Mouse (Mus musculus) frontal cortex, adult (tissue): ENCODE results near the gene Rgs3.
A peak's percentile ranks its signal among the peaks of the same experiment; 100 is the strongest.

ENCODE experiments used
- ATAC-seq: cut with Nextera tagmentation; 2 replicates; pipeline ENCODE4 v1.9.2; 2017; ENCODE audit warnings: mild to moderate bottlenecking, moderate library complexity, mixed read lengths; ENCODE audit not compliant: low TSS enrichment

Gene Rgs3

DNA sequence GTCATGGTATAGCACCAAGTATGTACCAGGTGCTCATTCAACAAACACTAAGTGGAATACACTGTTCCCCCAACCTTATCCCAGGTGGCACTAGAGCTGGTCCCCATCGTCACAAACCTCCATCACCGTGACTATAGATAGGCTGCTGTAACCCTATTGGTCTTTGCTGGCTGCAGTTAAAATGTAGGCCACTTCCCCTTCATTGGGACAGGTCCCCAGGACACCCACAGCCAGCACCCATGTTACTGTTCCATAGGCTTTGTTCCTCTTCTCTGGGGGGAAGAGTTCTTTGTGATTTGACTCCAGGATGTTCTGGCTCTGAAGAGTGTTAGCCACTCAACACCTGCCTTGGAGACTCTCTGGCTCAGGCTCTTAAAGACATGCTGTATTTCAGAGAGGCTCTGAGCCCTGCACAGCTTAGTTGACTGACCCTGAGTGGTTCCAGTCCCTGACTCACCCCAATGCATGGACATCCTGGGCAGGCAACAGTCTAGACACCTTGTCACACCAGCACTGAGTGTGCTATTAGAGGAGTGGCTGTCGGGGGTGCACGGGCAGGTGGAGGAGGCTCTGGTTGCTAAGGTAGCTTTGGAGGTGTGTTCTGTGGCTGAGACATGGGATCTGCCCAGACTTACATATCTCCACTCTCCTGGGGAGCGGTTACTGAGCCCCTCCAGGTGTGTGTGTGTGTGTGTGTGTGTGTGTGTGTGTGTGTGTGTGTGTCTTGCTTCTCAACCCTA is 94.4 kb downstream of the Rgs3 start:
- no peak for ATAC-seq

DNA sequence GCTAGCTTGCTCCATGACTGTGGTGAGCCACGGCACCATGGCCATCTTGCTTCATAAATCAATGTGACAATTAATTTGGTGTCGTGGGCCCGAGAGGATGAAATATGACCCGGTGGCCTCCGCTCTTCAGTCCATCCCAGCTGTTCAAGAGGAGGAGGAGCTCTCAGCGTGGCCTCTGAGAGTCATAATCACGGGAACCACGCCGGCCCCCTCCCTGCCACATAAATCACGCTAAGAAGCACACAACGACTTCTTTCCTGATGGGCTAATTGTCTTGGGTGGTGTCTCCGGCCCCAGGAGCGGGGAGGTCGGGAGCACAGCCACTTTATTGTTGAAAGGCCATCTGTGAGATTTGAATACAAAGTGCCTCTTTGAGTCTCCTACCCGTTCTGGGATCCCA is 99.6 kb downstream of the Rgs3 start:
- peak; percentile 35 for ATAC-seq

DNA sequence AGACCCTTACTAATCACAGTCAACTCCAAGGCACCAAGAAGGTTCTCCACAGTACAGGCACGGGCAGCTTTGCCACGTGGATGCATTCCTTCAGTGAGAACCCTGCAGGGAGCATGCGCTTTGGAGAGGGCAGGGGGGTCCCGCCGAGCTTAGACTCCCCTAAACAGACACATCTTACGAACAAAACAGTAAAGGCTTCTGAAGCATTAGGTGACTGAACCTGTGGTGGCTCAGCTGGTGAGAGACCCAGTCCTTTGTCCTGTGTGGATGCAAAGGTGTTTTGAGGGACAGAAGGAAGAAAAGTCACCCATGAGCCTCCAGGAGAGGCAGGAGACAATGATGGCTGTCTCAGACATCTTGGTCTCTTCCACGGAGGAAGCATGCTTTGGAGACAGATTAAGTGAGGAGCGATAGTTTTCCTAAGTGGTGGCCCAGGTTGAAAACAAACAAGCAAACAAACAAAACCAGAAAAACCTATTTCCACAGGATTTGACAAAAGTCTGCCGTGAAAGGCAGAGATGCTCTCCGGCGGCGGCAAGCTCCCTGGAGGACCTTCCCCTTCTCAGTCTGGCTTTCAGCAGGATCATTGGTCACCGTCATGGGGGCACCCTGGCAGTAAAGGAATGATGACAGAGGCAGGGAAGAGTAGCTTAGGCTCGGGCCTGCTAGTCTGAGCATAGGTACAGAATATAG is 100.4 kb downstream of the Rgs3 start:
- ATAC-seq, result no peak

DNA sequence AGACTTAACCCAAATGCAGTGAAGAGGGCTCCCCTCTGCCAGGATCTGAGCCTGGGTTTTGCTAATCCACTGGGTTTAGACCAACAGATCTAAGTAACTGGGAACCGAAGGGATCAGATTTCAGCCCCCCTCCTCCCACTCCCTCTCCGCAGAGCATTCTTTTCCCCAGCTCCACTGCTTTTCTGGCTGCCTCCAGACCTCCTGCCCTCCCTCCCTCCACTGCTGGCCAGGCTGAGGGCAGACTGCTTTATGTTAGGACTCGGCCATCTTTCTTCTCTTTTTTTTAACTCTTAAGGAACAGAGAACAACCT is 100.9 kb downstream of the Rgs3 start:
- no peak for ATAC-seq

DNA sequence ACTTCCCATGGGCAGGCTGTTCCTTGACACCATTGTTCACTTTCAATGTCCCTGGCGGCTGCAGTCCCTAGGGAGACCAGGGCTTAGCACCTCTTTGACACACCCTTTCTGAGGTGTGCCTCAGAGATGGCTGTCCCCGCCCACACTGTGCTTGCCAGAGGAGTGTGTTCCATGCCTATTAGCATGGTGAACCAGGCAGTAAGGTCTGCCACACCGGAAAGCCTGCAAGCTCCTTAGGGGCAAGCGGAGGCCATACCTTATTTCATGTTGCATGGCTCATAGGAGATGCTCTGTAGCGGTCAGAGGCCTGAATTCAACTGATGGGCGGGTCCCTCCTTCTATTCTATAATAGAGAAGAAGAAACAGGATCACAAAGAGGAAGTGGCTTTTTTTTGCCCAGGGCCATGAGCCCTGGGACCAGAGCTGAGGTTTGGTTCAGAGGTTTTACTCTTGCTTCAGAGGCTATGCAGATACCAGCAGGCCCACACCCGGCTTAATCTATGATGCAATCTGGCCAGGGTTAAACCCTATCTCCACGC is 101.7 kb downstream of the Rgs3 start:
- ATAC-seq, result no peak

DNA sequence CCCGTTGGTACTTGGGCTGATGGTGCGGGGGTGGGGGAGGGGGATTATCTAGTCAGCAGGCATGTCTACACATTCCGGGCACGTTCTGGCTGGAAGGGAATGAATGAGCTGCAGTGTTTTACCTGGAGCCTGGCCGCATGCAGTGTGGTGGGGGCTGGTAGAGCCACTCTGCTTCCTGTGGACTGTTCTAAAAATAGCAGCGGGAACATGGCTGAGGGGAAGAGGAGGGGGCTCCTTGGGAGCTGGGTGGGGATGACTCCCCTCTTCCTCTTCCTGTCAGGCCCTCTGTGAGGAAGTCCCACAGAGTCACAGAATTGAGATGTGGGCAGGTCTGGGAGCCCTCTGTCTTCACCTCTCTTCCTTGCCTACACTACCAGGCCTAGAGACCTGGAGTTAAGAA is 103.7 kb downstream of the Rgs3 start:
- ATAC-seq, result 0 out of 2 replicates have a peak, but pooled peaks have one; percentile 10

DNA sequence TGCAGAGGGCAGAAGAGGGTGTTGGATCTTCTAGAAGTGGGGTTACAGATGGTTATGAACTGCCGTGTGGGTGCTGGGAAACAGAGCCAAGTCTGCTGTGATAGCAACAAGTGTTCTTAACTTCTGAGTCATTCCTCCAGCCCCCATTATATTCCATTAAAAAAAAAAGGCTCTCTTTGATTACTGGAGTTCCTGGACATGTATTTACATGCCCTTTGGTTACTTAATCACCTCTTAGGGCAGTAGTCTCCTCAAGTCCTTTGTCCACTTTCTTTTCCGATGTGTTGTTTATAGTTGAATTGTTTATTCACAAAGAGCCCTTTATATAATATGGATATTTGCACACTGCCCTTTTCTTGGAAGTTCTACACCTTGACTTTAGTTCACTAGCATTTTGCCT is 106.2 kb downstream of the Rgs3 start:
- no peak for ATAC-seq

DNA sequence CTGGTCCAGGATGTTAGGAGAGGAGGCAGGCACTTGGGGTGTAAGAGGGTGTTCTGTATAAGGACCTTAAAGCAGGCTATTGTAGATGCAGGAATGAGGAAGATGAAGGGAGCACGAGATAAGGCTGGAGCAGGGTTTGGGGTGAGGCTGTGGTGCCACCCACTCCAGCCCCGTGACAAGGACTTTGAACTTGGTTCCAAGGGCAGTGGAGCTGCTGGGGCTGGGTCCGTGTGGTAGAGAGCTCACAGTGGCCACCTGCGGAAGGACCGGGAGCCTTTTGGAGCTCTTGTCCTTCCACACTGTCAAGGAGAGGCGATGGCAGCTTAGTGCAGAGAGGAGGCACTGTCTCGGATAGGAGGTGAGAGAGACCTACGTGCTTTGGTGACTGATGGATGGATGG is 109.0 kb downstream of the Rgs3 start:
- no peak for ATAC-seq

DNA sequence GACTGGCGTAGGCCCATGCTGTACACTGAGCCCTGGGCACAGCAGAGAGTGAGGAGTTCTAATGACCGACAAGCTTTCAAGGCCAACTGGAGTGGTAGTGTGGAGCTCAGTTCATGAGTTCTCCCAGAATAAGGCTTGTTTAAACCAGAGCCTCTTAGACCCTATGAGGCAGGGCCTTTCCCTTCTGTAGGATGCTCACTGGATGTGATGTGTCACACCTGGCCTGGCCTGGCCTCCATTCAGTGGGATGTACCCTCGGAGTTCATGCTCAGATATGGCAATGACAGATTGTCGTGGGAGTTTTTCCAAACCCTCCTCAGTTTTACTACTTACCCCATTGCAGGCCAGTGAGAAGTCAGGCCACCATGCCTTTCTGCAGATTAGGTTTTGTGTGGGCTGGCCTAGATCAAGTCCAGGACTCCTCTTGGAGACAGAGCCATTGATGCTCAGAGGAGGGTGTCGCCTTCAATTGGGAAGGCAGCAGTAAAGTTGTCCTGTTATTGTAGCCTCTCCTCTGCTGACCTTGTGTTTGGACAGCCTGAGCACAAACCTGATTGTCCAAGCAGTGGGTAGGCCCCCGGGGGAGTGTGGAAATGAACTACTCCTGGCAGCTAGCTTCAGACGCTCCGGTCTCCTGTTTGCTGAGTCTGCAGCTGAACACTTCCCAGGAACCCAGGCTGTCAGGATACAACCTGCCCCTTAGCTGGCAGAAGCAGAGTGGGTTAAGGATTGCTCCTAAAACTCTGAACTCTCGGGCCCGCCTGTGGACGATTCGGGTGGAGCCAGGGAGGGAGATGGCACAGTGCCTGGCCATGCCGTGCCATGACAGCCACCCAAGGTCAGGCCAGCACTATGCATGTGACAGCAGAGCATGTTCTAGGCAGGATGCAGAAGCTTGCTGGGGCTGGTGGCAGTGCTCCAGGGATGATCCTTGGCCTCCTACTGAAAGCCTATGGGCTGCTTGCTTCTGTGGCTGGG is 109.7 kb downstream of the Rgs3 start:
- no peak for ATAC-seq

DNA sequence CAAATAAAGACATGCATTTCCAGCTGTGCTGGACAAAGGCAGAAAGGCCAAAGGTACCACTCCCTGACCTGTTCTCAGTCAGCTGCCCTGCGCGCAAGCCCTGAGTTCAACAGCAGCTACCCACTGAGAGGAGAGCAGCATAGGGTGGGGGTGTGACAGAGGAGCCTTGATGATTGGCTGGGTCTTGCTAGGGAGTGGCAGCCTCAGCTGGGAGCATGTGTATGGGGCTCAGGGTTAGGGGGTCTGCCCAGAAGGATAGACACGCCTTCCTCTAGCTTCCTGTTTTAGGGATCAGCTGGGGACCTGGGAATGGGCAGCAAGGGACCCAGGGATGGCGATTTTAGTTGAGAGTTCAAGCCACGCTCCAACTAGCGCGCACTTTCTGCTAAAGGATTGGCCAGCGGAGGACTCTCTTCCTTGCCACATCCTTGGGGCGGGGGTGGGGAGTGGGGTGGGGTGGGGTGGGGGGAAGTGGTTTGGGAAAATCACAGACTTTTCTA is 113.9 kb downstream of the Rgs3 start:
- ATAC-seq, result no peak

DNA sequence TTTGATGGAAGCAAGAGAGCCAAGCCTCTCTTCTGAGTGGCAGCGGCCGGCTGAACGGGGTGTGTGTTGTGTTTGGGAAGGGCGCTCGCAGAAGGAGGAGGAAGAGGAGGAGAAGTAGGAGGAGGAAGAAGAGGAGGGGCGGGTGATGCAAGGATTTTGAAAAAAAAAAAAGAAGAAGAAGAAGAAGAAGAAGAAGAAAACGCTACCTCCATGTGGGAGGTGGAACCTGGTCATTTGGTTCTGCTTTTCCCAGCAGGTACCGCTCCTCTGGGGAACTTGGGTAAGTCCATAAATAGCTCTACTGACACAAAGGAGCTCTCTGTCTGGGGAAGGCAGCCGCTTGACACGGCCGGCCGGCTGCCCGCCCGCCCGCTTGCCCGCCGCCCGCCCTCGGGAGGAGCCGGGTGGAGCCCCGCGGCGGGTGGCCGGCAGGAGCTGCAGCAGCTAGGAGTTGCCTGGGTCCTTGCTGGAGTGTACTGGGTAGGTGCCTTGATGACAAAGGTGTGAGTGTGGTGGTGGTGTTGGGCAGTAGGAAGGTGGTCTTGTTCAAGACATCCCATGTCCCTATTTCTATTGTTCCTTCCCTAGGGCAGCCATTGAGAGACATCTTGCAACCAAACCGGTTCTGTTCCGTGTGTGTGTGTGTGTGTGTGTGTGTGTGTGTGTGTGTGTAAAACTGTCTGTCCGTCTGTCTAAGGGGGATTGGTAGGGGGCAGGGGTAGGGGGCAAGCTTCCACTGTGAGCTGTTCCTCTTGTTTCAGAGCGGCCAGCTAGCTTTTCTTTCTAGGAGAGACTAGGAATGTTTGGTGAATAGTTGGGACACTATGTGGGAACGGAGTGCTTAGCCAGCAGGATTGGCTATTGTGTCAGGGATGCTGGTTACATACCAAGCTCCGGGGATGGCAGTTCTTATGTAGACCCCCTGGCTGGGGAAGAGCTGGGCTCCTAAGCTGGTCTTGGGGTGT is 114.7 kb downstream of the Rgs3 start:
- ATAC-seq, result peak; percentile 56

DNA sequence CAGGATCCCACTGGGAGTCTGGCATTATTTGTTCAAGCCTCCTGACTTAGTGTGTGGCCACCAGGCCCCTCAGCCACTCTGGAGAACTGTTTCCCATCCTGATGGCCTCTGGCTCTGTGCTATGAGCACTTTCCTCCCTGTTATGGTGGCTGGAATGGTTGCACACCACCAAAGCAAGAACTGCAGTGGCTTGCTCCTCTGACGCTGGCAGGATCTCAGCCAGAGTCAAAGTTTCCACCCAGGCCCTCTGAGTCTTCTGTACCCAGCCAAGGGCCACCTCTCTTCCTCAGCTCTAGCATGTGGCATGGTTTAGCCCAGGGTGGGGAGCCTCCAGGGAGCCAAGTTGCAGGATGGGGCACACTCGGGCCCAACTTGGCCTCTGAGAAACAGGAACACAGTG is 115.7 kb downstream of the Rgs3 start:
- ATAC-seq, result no peak

DNA sequence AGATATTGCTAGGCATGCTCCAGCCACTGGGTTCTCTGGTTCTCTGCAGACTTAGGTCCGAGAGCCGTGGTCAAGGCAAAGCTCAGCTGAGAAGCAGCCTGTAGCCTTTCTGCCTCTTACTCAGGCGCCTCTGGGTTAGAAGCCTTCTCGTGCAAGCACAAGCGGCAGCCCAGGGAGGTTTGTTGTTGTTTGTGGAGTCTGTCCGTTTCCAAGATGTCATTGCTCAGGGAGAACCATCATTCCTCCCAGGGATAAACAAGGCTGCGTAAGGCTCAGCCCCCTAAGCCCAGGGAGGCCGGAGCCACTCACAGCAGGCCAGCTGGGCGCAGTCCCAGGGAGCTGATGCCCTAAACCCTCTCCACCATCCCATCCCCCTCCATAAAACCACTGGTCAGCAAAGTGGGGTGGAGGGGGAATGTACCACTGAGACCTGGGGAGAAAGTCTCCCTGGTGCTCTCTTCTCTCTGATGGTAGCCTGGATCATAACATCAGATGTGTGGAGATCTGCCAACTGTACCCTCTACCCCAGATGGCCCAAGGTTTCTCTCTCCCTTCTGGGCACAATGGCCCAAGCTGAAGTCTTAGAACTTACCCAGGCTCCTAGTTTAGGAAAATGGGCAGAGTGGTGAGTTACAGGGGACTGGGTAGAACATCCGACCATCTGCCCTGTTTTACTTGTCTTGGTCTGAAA is 117.5 kb downstream of the Rgs3 start:
- no peak for ATAC-seq

DNA sequence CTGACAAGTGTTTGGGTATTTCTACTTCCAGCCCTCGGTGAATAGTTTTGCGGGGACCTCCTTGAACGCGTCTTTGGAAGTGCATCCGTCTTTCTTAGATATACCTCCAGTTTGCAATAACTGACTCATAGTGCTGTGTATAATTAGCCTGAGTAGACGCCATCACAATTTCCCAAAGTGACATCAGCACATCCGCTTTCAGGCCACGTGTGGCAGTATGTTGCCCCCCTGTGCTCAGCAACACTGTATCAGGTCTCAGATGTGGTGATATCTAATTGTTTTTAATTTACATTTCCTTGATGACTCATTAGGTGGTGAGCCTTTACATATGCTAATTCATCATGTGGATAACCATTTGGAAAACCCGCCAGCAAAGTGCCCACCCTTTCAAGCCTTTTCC is 119.5 kb downstream of the Rgs3 start:
- no peak for ATAC-seq

DNA sequence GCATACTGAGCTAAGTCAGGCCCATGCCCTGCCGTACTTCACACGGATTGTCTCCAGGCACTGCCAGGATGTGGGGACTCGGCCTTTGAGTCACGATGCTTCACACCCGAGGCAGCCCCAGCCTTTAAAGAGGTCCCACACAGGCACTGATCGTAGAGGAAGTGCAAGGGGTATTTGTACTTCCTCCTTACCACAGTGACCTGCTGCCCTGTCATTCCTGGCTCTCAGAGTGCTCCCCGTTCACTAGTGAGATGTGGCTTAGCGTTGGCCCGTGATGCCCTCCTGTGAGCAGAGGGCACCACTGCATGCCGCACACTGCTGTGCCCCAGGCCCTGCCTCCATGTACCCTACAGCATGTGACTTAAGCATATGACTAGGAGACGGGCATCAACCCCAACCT is 121.8 kb downstream of the Rgs3 start:
- no peak for ATAC-seq

DNA sequence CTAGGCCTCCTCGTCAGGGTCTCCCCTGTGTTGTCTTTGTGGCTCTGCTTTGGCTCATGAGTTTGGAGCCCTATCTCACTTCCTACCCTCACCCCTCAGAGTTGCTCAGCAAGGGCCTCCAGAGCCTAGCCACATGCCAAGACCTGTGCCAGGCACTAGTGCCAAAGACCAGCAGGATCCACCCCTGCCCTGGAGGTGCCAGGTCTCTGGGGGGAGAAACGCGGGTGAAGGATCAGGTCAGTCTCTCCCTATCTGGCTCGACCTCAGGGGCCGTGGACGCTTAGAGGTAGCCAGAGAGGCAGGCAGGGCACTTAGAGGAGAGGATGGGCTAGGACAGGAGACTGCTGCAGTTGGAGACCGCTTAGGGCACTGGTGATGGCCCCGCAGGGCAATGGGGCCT is 122.7 kb downstream of the Rgs3 start:
- ATAC-seq, result no peak

DNA sequence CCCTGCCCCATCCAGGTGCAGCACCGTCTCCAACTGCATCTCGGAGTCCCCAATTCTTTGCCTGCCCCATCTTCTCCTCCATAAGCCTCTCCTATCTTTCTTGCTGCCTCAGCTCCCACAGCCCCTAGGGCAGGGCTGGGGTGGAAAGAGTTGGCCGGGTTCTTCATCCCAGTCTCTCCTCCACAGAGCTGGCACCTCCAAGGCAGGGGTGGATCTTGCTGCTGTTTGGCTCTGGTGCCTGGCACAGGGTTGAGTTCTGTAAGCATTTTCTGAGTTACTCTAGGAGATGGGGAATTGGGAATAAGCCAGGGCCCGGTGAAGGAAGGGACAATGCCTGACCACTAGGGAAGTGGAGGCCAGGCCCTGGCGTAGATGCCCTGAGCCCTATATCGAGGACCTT is 123.5 kb downstream of the Rgs3 start:
- ATAC-seq, result peak; percentile 39; the same call in 1 of the 2 replicates

DNA sequence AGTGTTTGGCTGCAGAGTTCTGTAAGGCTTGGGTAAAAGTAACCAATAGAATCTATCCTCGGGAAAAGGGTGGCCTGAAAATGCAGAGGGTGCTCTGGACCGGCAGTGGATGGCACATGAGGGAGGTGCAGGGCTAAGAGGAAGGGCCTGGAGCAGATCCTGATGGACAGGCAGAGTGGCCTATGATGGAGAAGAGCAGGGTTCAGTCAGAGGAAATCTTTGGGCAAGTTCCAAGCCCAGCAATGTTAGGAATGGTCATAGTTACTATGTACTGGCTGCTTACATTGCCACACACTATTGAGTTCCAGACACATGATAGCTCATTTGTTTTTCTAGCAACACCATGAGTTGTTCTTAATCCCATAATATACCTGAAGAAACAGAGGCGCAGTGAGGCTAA is 124.7 kb downstream of the Rgs3 start:
- ATAC-seq, result no peak

DNA sequence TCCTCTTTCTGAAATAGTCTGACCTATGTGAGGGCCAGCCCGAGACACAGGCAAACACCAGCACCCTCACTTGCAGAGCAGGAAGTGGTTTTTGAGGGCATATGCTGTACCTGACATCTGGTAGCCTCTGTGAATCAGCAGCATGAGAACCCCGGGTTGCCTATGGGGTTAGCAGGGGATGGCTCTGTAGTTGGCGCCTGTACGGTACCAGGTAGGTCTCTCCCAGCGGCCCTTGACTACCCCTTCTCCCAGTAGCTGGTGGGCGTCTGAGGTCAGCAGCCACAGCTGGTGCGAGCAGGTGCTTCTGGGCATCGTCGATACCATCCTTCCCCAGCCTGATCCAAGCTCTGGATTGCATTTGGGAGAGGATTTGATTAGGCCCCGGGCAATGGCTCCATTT is 125.6 kb downstream of the Rgs3 start:
- ATAC-seq, result no peak

DNA sequence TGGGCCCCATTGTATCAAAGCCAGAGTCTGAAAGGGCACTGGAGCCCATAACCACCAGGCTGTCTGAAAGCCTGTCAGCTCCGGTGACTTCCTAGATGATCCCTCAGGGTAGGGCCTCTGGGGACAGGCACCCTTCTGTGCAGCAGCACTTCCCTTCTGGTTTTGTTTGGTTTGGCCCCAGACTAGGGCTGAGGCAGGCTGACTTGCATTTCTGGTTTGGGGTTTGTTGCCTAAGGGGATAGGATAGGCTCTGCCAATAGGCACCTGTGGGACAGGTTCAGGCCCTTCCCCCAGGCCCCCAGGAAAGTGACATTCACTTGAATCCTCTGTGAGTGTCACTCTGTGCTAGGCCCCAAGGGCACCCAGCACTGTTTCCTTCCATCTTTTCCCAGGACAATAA is 127.1 kb downstream of the Rgs3 start:
- no peak for ATAC-seq
